Mouse (Mus musculus): ENCODE data around the gene Tmem151a.

Tmem151a gene

GRCm38 (mm10) chr19:5085145-5085863, at the start of gene Tmem151a:
TSS of gene Tmem151a (minus strand) at chr19:5085531.
- peak; percentile 70 to 75 for DNase-seq

GRCm38 (mm10) chr19:5131237-5131636, 45.9 kb upstream of the Tmem151a start:
- no peak for DNase-seq

GRCm38 (mm10) chr19:5129770-5130169, 44.4 kb upstream of the Tmem151a start:
- DNase-seq, result peak in 1 of 2 experiments; percentile 56

GRCm38 (mm10) chr19:5124055-5124614, 38.8 kb upstream of the Tmem151a start:
- DNase-seq, result peak; percentile 79 to 80

GRCm38 (mm10) chr19:5123241-5123640, 37.9 kb upstream of the Tmem151a start:
- DNase-seq, result peak in 1 of 2 experiments; percentile 44

GRCm38 (mm10) chr19:5122492-5122891, 37.2 kb upstream of the Tmem151a start:
- DNase-seq, result no peak

GRCm38 (mm10) chr19:5118384-5118698, 33.0 kb upstream of the Tmem151a start, which contains the start of gene Klc2:
TSS of gene Klc2 (minus strand) at chr19:5118560.
- no peak for DNase-seq

- DNase-seq, result peak; percentile 94 to 95
These were observed 32.4 kb upstream of the Tmem151a start for GRCm38 (mm10) chr19:5117494-5118383.

- peak in 1 of 2 experiments; percentile 69 for DNase-seq
These were observed 28.5 kb upstream of the Tmem151a start for GRCm38 (mm10) chr19:5113783-5114182.

GRCm38 (mm10) chr19:5109659-5110453, 24.5 kb upstream of the Tmem151a start:
- DNase-seq, result peak in 1 of 2 experiments; percentile 82

- no peak for DNase-seq
These were observed 23.4 kb upstream of the Tmem151a start for GRCm38 (mm10) chr19:5108702-5109101.

- DNase-seq, result no peak
These were observed 22.9 kb upstream of the Tmem151a start for GRCm38 (mm10) chr19:5108271-5108575.

GRCm38 (mm10) chr19:5107556-5108270, 22.4 kb upstream of the Tmem151a start:
- peak in 1 of 2 experiments; percentile 44 for DNase-seq

GRCm38 (mm10) chr19:5106731-5107191, 21.4 kb upstream of the Tmem151a start, which contains the start of gene Rab1b:
TSS of gene Rab1b (minus strand) at chr19:5107072.
- peak; percentile 99 for DNase-seq

GRCm38 (mm10) chr19:5106074-5106473, 20.7 kb upstream of the Tmem151a start:
- peak in 1 of 2 experiments; percentile 58 for DNase-seq

- peak; percentile 79 to 86 for DNase-seq
These were observed 13.2 kb upstream of the Tmem151a start, which contains the start of gene Cnih2 for GRCm38 (mm10) chr19:5098363-5099143. TSS of gene Cnih2 (minus strand) at chr19:5098521.

GRCm38 (mm10) chr19:5097521-5098362, 12.4 kb upstream of the Tmem151a start:
- peak in 1 of 2 experiments; percentile 49 for DNase-seq

- peak in 1 of 2 experiments; percentile 72 for DNase-seq
These were observed 10.7 kb upstream of the Tmem151a start for GRCm38 (mm10) chr19:5095887-5096474.

- DNase-seq, result peak in 1 of 2 experiments; percentile 54
These were observed 9.6 kb upstream of the Tmem151a start for GRCm38 (mm10) chr19:5094746-5095417.
